Mouse (Mus musculus): ENCODE measurements around the gene Ly6c1. TPM values are rescaled to one million over a fixed set of nuclear protein-coding genes. Genes with fewer than 3 reads are reported as not detected.
"Not testable (repeated sequence)": the region's sequence is repeated elsewhere in the genome, so short reads cannot be mapped to it uniquely, and the experiment has no call there.

Gene Ly6c1
- total and polyA plus RNA-seq, 3 experiments, result not detected

DNA sequence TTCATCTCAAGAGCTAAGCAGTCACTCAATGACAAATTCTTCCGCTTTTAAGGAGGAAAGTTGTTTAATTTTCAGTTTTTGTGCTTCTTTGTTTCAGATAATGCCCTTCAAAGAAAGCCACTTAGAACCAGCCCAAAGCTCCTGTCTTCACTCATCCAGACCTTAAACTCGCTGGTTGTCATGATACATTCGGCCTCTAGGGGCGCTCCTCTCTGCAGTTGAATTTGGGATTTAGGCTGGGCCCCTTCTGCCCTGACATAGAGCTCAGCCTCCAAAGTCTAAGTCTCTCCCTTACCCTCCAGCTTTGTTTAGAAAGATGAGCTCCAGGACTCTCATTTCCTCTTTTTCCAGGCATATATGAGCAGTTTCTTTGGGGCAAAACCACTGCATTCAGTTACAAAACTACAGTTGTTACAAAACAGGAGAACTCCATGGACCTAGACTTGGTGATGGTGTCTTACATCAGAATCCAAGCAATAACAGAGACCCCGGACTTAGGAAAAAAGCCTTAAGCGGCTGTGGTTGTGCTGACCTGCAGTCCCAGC lies 13.5 kb upstream of the Ly6c1 start:
- H3K4me3 ChIP-seq (replicated peaks in 1 of 3; ENCODE audit: low read depth in 2 of 3, low read length in 2 of 3, poor library complexity in 1 of 3); H3K79me2 ChIP-seq (replicated peaks; ENCODE audit: control insufficient read depth, extremely low read depth, insufficient read depth, poor library complexity, severe bottlenecking); dilution Hi-C loops (cut with MboI; ENCODE audit: extremely low pct_ligation_motif_present, extremely low pct_unique_long_range_greater_than_20kb, low sequenced_read_pairs); H3K9ac ChIP-seq (ENCODE audit: insufficient read depth, low read depth); H3K9me3 ChIP-seq (replicated peaks; ENCODE audit: low read length); H3K27ac ChIP-seq (ENCODE audit: insufficient read depth, low read depth); H3K4me2 ChIP-seq (ENCODE audit: insufficient read depth, low read depth, poor library complexity, severe bottlenecking); H3K36me3 ChIP-seq (replicated peaks in 1 of 2; ENCODE audit: control insufficient read depth in 1 of 2, insufficient read depth in 1 of 2, low read length in 1 of 2); in situ Hi-C loops (cut with MboI; ENCODE audit: low pct_ligation_motif_present, low pct_unique_long_range_greater_than_20kb, low sequenced_read_pairs); H3K27me3 ChIP-seq (replicated peaks): not testable (repeated sequence)
- H3K4me1 ChIP-seq (ENCODE audit: control insufficient read depth in 1 of 2, insufficient read depth in 2 of 2), result peaks cover 0 to 11% of the 10 kb centered on the region in 2 experiments; a peak in 2 of 4 replicates
- peak; percentile 80 for DNase-seq (ENCODE audit: extremely low read depth)
- peak; percentile 48 for TF ChIP-seq RAD21 (IDR thresholded peaks at IDR 0.05; ENCODE audit: low read depth, low read length)
- peak; percentile 42 for TF ChIP-seq SMC3 (IDR thresholded peaks at IDR 0.05; ENCODE audit: low read depth, low read length)
- peak; percentile 65 to 72 for TF ChIP-seq CTCF (conservative IDR thresholded peaks at IDR 0.05 in 1 of 2, IDR thresholded peaks at IDR 0.05 in 1 of 2; ENCODE audit: low read depth in 2 of 2, low read length in 2 of 2)

DNA sequence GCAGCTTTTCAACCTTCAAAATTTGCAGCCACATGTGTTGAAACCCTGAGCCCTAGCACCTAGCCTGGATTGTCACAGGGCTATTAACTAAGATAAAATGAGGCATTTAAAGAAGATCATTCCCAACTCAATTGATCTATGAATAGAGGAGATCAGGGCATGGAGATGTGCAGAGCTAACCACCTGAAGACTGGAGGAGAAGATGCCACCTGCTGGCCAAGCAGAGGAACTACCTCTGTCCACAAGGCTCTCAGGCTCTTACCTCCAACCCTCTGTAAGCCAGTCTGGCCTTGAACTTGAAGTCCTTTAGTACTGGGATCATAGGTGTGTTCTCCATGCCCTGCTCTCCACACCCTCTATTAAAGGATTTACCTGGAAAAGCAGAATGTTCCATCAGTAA lies 11.9 kb upstream of the Ly6c1 start:
- dilution Hi-C loops (cut with MboI; ENCODE audit: extremely low pct_ligation_motif_present, extremely low pct_unique_long_range_greater_than_20kb, low sequenced_read_pairs) (no loop called here), in situ Hi-C loops (cut with MboI; ENCODE audit: low pct_ligation_motif_present, low pct_unique_long_range_greater_than_20kb, low sequenced_read_pairs) (no loop called here)
- no peaks in the 10 kb centered on the region for H3K36me3 ChIP-seq (replicated peaks in 1 of 2; ENCODE audit: control insufficient read depth in 1 of 2, insufficient read depth in 1 of 2, low read length in 1 of 2)
- H3K27ac ChIP-seq (ENCODE audit: insufficient read depth, low read depth), result no peak overlapping the region
- H3K27me3 ChIP-seq (replicated peaks), result no peaks in the 10 kb centered on the region
- no peak overlapping the region for H3K4me2 ChIP-seq (ENCODE audit: insufficient read depth, low read depth, poor library complexity, severe bottlenecking)
- H3K9ac ChIP-seq (ENCODE audit: insufficient read depth, low read depth), result no peak overlapping the region
- H3K79me2 ChIP-seq (replicated peaks; ENCODE audit: control insufficient read depth, extremely low read depth, insufficient read depth, poor library complexity, severe bottlenecking), result no peaks in the 10 kb centered on the region
- H3K4me1 ChIP-seq (ENCODE audit: control insufficient read depth in 1 of 2, insufficient read depth in 2 of 2), result peaks cover 0 to 11% of the 10 kb centered on the region in 2 experiments; a peak in 2 of 4 replicates
- H3K4me3 ChIP-seq (replicated peaks in 1 of 3; ENCODE audit: low read depth in 2 of 3, low read length in 2 of 3, poor library complexity in 1 of 3), result no peak overlapping the region
- peak; percentile 60 for DNase-seq (ENCODE audit: extremely low read depth)
- no peaks in the 10 kb centered on the region for H3K9me3 ChIP-seq (replicated peaks; ENCODE audit: low read length)
- TF ChIP-seq SMC3 (IDR thresholded peaks at IDR 0.05; ENCODE audit: low read depth, low read length) (peak; percentile 86), MYC (IDR thresholded peaks at IDR 0.05; ENCODE audit: low read depth, low read length) (0 out of 2 replicates have a peak, but pooled peaks have one; percentile 42), ELF1 (IDR thresholded peaks at IDR 0.05; ENCODE audit: low read depth, low read length) (peak; percentile 13; the same call in 1 of the 2 replicates), ZC3H11A (IDR thresholded peaks at IDR 0.05; ENCODE audit: low read depth, low read length) (peak; percentile 24; the same call in 1 of the 2 replicates), CTCF (conservative IDR thresholded peaks at IDR 0.05 in 1 of 2, IDR thresholded peaks at IDR 0.05 in 1 of 2; ENCODE audit: low read depth in 2 of 2, low read length in 2 of 2) (peak; percentile 81 to 91), NELFE (IDR thresholded peaks at IDR 0.05; ENCODE audit: low read depth, low read length) (0 out of 2 replicates have a peak, but pooled peaks have one; percentile 20), POLR2A (IDR thresholded peaks at IDR 0.05; ENCODE audit: low read depth, low read length) (no peak), RAD21 (IDR thresholded peaks at IDR 0.05; ENCODE audit: low read depth, low read length) (peak; percentile 66), BHLHE40 (IDR thresholded peaks at IDR 0.05; ENCODE audit: low read depth, low read length) (0 out of 2 replicates have a peak, but pooled peaks have one; percentile 6), HCFC1 (IDR thresholded peaks at IDR 0.05; ENCODE audit: low read depth, low read length) (no peak)

DNA sequence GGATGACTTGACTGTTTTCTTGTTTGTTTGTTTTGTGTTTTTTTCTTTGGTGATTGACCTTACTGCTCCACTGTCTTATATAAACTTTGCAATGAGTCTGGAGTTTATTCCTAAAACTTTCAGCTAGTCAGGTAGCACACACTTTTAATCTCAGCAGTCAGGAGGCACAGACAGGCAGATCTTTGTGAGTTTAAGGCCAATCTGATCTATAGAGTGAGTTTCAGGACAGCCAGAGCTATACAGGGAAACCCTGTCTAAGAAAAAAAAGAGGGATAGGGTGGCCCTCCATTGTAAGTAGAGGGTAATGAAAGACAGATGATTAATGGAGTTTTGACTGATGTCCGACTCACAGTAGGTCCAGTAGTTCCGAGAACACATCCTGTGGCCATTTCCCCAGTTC lies 7.4 kb upstream of the Ly6c1 start:
- Histone ChIP-seq H3K27ac (ENCODE audit: insufficient read depth, low read depth) (no peak overlapping the region), H3K27me3 (replicated peaks) (no peaks in the 10 kb centered on the region), H3K4me3 (replicated peaks in 1 of 3; ENCODE audit: low read depth in 2 of 3, low read length in 2 of 3, poor library complexity in 1 of 3) (no peak overlapping the region), H3K4me1 (ENCODE audit: control insufficient read depth in 1 of 2, insufficient read depth in 2 of 2) (peaks cover 0 to 7% of the 10 kb centered on the region in 2 experiments; a peak in 2 of 4 replicates), H3K4me2 (ENCODE audit: insufficient read depth, low read depth, poor library complexity, severe bottlenecking) (no peak overlapping the region), H3K9ac (ENCODE audit: insufficient read depth, low read depth) (no peak overlapping the region), H3K79me2 (replicated peaks; ENCODE audit: control insufficient read depth, extremely low read depth, insufficient read depth, poor library complexity, severe bottlenecking) (no peaks in the 10 kb centered on the region), H3K9me3 (replicated peaks; ENCODE audit: low read length) (no peaks in the 10 kb centered on the region), H3K36me3 (replicated peaks in 1 of 2; ENCODE audit: control insufficient read depth in 1 of 2, insufficient read depth in 1 of 2, low read length in 1 of 2) (no peaks in the 10 kb centered on the region)
- dilution Hi-C loops (cut with MboI; ENCODE audit: extremely low pct_ligation_motif_present, extremely low pct_unique_long_range_greater_than_20kb, low sequenced_read_pairs) (no loop called here), in situ Hi-C loops (cut with MboI; ENCODE audit: low pct_ligation_motif_present, low pct_unique_long_range_greater_than_20kb, low sequenced_read_pairs) (loop anchor here (5.0 kb wide), 1 partner anchor 44 kb away; no protein-coding TSS in a partner anchor)
- TF ChIP-seq CHD1 (IDR thresholded peaks at IDR 0.05; ENCODE audit: low read depth, low read length), result no peak
- DNase-seq (ENCODE audit: extremely low read depth), result no peak

DNA sequence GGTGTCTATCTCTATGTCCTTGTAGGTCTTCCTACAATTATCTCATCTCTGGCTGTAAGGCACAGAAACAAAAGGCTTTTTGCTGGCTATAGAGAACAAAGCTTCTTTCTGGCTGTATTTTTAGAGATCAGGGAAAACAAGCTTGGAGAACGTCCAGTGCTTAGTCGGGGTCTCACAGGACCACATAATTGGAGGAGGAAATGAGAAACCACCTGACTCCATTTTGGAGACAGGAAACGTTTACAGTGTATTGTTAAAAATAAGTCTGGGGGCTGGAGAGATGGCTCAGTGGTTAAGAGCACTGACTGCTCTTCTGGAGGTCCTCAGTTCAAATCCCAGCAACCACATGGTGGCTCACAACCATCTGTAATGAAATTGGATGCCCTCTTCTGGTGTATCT lies 6.8 kb upstream of the Ly6c1 start:
- H3K79me2 ChIP-seq (replicated peaks; ENCODE audit: control insufficient read depth, extremely low read depth, insufficient read depth, poor library complexity, severe bottlenecking); H3K27me3 ChIP-seq (replicated peaks); H3K9me3 ChIP-seq (replicated peaks; ENCODE audit: low read length); DNase-seq (ENCODE audit: extremely low read depth); H3K36me3 ChIP-seq (replicated peaks in 1 of 2; ENCODE audit: control insufficient read depth in 1 of 2, insufficient read depth in 1 of 2, low read length in 1 of 2); H3K9ac ChIP-seq (ENCODE audit: insufficient read depth, low read depth); H3K27ac ChIP-seq (ENCODE audit: insufficient read depth, low read depth); H3K4me1 ChIP-seq (ENCODE audit: control insufficient read depth in 1 of 2, insufficient read depth in 2 of 2); H3K4me2 ChIP-seq (ENCODE audit: insufficient read depth, low read depth, poor library complexity, severe bottlenecking); dilution Hi-C loops (cut with MboI; ENCODE audit: extremely low pct_ligation_motif_present, extremely low pct_unique_long_range_greater_than_20kb, low sequenced_read_pairs); H3K4me3 ChIP-seq (replicated peaks in 1 of 3; ENCODE audit: low read depth in 2 of 3, low read length in 2 of 3, poor library complexity in 1 of 3): not testable (repeated sequence)
- in situ Hi-C loops (cut with MboI; ENCODE audit: low pct_ligation_motif_present, low pct_unique_long_range_greater_than_20kb, low sequenced_read_pairs), result loop anchor here (5.0 kb wide), 1 partner anchor 43 kb away; no protein-coding TSS in a partner anchor

DNA sequence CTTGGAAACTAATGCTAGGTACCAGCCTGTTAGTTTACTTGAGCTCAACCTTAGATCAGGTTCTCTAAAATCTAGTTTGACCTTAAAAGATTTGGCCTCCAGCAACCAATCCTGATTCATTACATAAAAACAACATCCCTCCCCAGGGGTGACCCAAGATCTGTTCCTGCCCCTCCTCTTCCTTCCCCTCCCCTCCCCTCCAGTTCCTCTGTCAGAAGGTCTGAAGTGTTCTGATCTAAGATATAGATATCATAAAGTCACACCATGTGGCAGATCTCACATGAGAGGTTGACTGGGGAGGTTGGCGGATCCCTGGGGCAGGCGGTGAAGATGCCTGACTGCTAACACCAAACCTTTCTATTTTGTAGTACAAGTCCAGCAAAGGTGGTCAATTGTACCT lies 3.8 kb upstream of the Ly6c1 start:
- H3K27me3 ChIP-seq (replicated peaks); H3K9me3 ChIP-seq (replicated peaks; ENCODE audit: low read length); H3K4me1 ChIP-seq (ENCODE audit: control insufficient read depth in 1 of 2, insufficient read depth in 2 of 2); H3K4me3 ChIP-seq (replicated peaks in 1 of 3; ENCODE audit: low read depth in 2 of 3, low read length in 2 of 3, poor library complexity in 1 of 3); DNase-seq (ENCODE audit: extremely low read depth); H3K27ac ChIP-seq (ENCODE audit: insufficient read depth, low read depth); in situ Hi-C loops (cut with MboI; ENCODE audit: low pct_ligation_motif_present, low pct_unique_long_range_greater_than_20kb, low sequenced_read_pairs); H3K36me3 ChIP-seq (replicated peaks in 1 of 2; ENCODE audit: control insufficient read depth in 1 of 2, insufficient read depth in 1 of 2, low read length in 1 of 2); dilution Hi-C loops (cut with MboI; ENCODE audit: extremely low pct_ligation_motif_present, extremely low pct_unique_long_range_greater_than_20kb, low sequenced_read_pairs); H3K9ac ChIP-seq (ENCODE audit: insufficient read depth, low read depth); H3K4me2 ChIP-seq (ENCODE audit: insufficient read depth, low read depth, poor library complexity, severe bottlenecking); H3K79me2 ChIP-seq (replicated peaks; ENCODE audit: control insufficient read depth, extremely low read depth, insufficient read depth, poor library complexity, severe bottlenecking): not testable (repeated sequence)
